ENCODE assay signal across 17 mouse cellular contexts in the genomic region with DNA sequence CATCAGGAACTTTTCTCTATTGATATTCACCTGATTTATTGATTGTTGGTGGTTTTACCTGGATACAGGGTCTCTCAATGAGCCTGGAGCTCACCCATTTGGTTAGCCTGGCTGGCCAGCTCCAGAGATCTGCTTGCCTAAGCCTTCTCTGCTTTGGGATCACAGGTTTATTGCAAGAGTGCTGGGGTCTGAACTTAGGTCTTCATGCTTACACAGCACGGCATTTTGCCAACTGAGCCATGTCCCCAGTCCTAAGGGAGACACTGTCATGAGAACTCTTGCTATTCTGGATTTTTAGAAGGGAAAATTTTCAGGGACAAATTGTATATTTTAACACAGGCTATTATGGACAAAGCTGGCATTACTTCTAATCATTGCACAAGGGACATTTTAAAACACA.
"Had no signal": no experiment of that assay in that cellular context is flagged by ENCODE, and none has a peak within 500 bp of the region (broad histone marks: within the 10 kb centered on the region; RNA-seq: fewer than 3 reads in every experiment).

No protein-coding gene starts in this region.

- H3K9me3 ChIP-seq: intestine, embryonic 15.5 days; limb, embryonic 15.5 days had no signal

- H3K4me1 ChIP-seq: intestine, embryonic 15.5 days; limb, embryonic 12.5 days; limb, embryonic 15.5 days; midbrain, embryonic 13.5 days had no signal

- DNase-seq: left cerebral cortex, postnatal 4 days; liver, postnatal 0 days; lung, embryonic 14.5 days; right cerebral cortex, postnatal 4 days; thymus, adult 2 months; thymus, postnatal 14 days had no signal

- ATAC-seq: hindbrain, embryonic 16.5 days; intestine, embryonic 15.5 days; liver, postnatal 0 days; lung, postnatal 0 days; midbrain, embryonic 13.5 days had no signal

- H3K27me3 ChIP-seq: intestine, embryonic 15.5 days; limb, embryonic 12.5 days; limb, embryonic 15.5 days; midbrain, embryonic 13.5 days had no signal

- H3K9ac ChIP-seq: intestine, embryonic 15.5 days; limb, embryonic 12.5 days; limb, embryonic 15.5 days; liver, embryonic 14.5 days; liver, postnatal 0 days; lung, embryonic 14.5 days; midbrain, embryonic 13.5 days had no signal

- H3K27ac ChIP-seq: intestine, embryonic 15.5 days; kidney, postnatal 0 days; limb, embryonic 12.5 days; limb, embryonic 15.5 days; liver, embryonic 14.5 days; macrophage; stomach, postnatal 0 days had no signal

- H3K4me3 ChIP-seq: intestine, embryonic 15.5 days; limb, embryonic 12.5 days; limb, embryonic 15.5 days; midbrain, embryonic 13.5 days had no signal

- H3K4me2 ChIP-seq: intestine, embryonic 15.5 days; limb, embryonic 12.5 days; limb, embryonic 15.5 days; liver, embryonic 11.5 days; lung, embryonic 14.5 days; midbrain, embryonic 13.5 days had no signal

- H3K36me3 ChIP-seq: intestine, embryonic 15.5 days; limb, embryonic 12.5 days; limb, embryonic 15.5 days; midbrain, embryonic 13.5 days had no signal
